Mouse (Mus musculus) kidney, adult 11 months (tissue): ENCODE measurements around the gene Eif3d.

Experiments
- DNase-seq: peaks from one replicate; pipeline ENCODE4 v3.0.0; 2022

Eif3d gene

GRCm38 (mm10) chr15:77949061-77949460, 21.6 kb downstream of the Eif3d start:
- peak; percentile 82 for DNase-seq

- DNase-seq, result no peak
Measured at GRCm38 (mm10) chr15:77945711-77946110, 24.9 kb downstream of the Eif3d start.

- DNase-seq, result no peak
Measured at GRCm38 (mm10) chr15:77941563-77941962, 29.1 kb downstream of the Eif3d start.

DNA sequence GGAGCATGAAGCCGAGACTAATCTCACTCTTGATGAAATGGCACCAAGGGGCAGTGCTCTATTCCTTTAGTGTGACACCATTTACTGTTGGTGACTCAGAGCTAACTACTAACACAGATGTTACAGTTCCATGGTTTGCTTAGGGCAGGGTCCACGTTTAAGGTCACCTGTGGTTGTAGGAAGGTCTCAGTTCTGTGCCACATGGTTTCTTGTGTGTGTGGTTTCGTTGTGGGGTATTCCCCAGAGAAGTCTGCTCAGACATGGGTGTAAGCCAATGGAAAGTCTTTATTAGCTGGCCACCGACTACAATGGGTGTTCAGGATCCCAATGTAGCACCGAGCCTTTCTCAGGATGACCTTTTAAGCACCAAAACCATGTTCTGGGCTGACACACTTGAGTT, 32.1 kb downstream of the Eif3d start:
- DNase-seq, result no peak

DNA sequence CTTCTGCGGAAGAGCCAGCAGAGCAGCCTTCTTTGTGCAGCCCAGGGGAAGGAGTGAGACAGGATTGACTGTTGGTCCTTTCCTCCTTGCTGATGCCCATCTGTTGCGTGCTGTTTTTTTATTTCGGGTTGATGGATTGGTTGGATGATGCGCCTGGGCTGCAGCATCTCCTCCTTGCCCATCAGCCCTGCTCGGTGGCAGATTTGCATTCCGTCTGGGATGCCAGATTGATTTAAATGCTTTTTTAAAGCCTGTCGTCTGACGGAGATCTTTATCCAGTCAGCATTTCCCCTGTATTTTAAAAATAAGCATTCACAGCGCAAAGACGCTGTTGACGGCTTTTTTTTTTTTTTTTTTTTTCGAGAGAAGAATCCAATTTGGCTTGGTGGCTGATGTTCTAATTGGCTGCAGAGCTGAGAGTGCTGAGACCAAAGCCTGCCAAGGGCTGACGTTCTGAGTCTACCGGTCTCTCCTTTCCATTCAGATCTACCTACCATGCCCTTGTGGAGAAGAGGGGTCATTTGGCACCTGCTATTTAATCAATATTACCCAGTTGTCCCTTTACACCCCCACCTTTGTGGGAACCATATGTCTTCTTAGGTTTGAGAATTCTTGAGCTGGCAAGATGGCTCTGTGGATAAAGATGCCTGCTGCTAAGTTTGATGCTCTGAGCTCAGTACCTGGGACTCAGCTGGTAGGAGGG, 34.8 kb downstream of the Eif3d start:
- DNase-seq, result no peak

GRCm38 (mm10) chr15:77934968-77935367, 35.6 kb downstream of the Eif3d start:
- no peak for DNase-seq

DNA sequence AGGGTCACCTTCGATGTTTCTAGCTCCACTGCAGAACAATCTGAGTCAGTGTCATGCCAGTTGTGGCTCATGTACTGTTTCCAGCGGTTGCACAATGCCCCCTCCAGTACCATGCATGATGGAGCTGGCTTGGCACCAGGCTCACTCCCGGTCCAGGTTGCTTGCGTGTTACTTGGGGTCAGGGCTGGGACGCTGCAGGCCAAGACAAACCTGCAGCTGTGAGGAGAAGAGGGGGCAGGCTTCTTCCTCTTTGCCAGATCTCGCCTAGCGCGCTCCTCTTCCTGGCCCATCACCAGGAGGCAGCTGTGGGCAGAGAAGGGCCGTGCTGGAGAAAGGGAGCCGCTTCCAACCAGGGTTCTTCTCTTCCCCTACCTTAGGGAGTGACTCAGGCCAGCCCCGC, 36.3 kb downstream of the Eif3d start:
- peak; percentile 78 for DNase-seq

- peak; percentile 98 for DNase-seq
Measured at GRCm38 (mm10) chr15:77933770-77934169, 36.8 kb downstream of the Eif3d start.

DNA sequence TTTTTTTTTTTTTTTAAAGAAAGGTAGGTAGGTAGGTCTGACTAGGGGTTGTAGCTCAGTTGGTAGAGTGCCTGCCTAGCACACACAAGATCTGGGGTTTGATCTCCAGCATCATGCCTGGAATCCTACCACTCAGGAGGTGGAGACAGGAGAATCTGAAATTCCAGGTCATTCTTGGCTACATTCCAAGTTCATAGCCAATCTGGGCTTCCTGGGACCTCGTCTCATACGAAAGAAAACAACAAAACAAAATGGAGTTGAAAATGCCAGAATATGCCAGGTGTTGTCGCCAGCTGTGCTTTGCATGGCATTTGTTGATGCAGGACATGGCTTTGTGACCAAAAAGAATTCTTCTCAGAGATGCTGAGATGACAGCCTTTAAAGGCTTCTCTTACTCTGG, 37.4 kb downstream of the Eif3d start:
- no peak for DNase-seq

- no peak for DNase-seq
Measured at GRCm38 (mm10) chr15:77931689-77932016, 39.0 kb downstream of the Eif3d start.

- no peak for DNase-seq
Measured at GRCm38 (mm10) chr15:77930986-77931688, 39.5 kb downstream of the Eif3d start.

DNA sequence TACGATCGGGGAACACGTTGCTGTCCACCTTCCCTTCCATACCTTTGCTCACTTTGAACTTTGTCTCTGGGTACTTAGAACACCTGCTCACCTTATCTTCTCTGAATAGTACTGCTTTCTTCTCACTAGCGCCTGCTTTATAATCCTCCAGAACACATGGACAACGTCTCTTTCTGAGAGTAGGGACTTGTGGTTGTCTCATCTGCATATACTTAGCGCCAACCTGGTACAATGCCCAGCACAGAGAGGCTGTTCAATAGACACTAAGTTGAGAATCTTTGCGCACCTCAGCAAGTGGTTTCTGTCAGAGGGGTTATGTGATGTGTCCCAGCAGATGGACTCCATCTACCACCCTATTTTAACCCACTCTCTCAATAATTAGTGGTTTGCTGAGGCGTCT, 40.8 kb downstream of the Eif3d start:
- DNase-seq, result no peak

- DNase-seq, result peak; percentile 98
Measured at GRCm38 (mm10) chr15:77928673-77929331, 41.8 kb downstream of the Eif3d start, which contains the start of gene Txn2. TSS of gene Txn2 (minus strand) at chr15:77929006.

DNA sequence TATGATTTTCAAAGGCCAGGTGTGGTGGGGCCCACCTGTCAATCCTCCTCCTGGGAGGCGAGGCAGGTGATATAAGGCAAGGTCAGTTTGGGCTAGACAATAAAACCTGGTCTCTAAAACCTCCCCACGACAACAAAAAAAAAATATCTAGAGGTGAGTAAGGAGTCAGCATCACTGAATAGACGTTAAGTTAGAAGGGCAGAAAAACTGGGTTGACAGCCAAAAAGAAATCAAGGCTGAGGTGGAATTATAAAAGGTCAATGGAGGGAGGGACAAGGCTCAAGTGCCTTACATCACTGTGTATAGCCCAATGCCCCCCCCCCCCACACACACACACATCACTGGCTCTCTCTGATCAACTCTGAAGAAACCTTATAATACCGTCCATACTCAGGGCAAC, 42.5 kb downstream of the Eif3d start:
- DNase-seq, result no peak

GRCm38 (mm10) chr15:77926921-77927320, 43.7 kb downstream of the Eif3d start:
- no peak for DNase-seq

DNA sequence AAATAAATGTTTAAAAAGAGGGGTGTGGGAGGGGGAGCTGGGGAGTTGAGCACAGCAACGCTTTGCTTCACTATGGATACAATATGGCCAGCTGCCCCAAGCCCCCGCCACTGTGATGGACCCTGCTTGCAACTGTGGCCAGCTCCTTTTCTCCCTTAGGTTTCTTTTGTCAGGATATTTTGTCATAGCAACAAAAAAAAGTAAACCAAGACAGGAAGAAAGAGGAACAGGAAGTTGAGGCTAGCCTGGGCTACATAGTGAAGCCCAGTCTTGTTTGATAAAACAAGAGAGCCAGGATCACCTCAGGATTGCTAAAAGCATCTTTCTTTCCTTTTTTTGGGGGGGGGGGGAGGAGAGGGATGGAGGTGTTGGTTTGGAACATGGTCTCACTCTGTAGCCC, 45.4 kb downstream of the Eif3d start:
- no peak for DNase-seq

- DNase-seq, result no peak
Measured at GRCm38 (mm10) chr15:77923267-77924035, 47.2 kb downstream of the Eif3d start.

- DNase-seq, result peak; percentile 87
Measured at GRCm38 (mm10) chr15:77922710-77923109, 47.9 kb downstream of the Eif3d start.

DNA sequence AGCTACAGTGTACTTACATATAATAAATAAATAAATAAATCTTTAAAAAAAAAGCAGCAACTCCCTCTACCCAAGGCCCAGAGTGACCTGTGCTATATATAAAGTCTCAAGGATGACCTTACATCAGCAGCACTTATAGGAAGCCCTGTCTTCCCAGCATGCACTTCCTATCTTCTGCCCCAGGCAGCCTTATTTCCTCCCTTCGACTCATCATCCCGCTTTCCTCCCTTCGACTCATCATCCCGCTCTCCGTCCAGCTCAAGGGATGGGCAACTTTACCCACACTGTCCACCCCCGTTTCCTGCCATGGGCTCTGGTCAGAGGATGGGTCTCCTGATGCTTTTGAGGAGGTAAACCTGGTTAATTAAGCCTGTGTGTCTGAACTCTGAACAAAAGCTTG, 49.0 kb downstream of the Eif3d start:
- no peak for DNase-seq

GRCm38 (mm10) chr15:77920511-77921462, 49.8 kb downstream of the Eif3d start:
- peak; percentile 63 for DNase-seq

DNA sequence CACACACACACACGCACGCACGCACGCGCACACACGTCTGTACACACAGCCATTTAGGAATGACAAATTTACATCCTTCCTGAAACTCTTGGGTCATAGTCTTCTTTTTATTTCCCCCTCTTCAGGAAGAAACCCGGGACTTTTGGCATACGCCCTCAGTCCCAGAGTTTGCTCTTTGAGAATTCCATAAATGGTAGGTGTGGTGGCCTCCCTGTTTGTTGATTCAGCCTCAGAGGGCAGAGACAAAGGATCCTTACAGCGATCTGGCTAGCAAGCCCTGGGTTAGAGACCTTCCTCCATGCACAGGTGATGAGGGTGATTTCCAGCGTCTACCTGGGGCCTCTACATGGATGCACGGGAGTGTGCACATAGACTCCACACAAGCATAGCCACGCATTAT, 51.2 kb downstream of the Eif3d start:
- no peak for DNase-seq
